Mouse (Mus musculus): ENCODE results near the gene Carns1.
A peak's percentile ranks its signal among the peaks of the same experiment; 100 is the strongest.
"Not testable (repeated sequence)": the region's sequence is repeated elsewhere in the genome, so short reads cannot be mapped to it uniquely, and the experiment has no call there.

The Carns1 gene

GRCm38 (mm10) chr19:4150567-4151487 lies 24.5 kb downstream of the Carns1 start:
- no peak for DNase-seq (ENCODE audit: low spot score in 2 of 2)

DNA sequence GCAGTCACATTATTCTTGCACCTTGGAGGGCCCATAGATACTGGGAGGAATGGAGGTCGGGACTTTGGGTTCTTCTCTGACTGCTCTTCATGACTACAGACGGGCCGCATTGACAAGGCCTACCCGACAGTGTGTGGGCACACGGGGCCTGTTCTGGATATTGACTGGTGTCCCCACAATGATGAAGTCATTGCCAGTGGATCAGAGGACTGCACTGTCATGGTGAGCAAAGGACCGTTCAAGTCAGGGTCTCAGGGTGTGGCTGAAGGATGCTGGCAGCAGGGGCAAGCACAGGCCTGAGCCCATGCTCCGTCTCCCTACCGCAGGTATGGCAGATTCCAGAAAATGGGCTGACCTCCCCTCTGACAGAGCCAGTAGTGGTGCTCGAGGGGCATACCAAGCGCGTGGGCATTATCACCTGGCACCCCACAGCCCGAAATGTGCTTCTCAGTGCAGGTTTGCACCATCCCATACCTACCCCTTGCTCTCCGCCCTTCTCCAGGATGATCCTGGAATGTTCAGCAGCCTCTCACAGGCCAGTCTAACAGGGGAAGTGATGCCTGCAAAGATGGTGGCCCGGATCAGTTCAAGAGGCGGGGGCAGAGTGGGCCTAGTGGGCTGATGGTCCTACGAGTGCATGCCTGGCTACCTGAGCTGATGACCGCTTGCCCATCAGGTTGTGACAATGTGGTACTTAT lies 25.4 kb downstream of the Carns1 start:
- no peak for DNase-seq (ENCODE audit: low spot score in 2 of 2)

- DNase-seq (ENCODE audit: low spot score in 2 of 2), result no peak
Observed at GRCm38 (mm10) chr19:4149283-4149682, 26.0 kb downstream of the Carns1 start.

GRCm38 (mm10) chr19:4148819-4149218 lies 26.5 kb downstream of the Carns1 start:
- no peak for DNase-seq (ENCODE audit: low spot score in 2 of 2)

GRCm38 (mm10) chr19:4148491-4148806 lies 26.8 kb downstream of the Carns1 start, which contains the start of gene Coro1b:
Coro1b (plus strand) TSS chr19:4148619.
- peak; percentile 92 to 95 for DNase-seq (ENCODE audit: low spot score in 2 of 2)

- DNase-seq (ENCODE audit: low spot score in 2 of 2), result no peak
Observed at GRCm38 (mm10) chr19:4147782-4148490, 27.3 kb downstream of the Carns1 start.

- no peak for DNase-seq (ENCODE audit: low spot score in 2 of 2)
Observed at GRCm38 (mm10) chr19:4147022-4147405, 28.3 kb downstream of the Carns1 start.

DNA sequence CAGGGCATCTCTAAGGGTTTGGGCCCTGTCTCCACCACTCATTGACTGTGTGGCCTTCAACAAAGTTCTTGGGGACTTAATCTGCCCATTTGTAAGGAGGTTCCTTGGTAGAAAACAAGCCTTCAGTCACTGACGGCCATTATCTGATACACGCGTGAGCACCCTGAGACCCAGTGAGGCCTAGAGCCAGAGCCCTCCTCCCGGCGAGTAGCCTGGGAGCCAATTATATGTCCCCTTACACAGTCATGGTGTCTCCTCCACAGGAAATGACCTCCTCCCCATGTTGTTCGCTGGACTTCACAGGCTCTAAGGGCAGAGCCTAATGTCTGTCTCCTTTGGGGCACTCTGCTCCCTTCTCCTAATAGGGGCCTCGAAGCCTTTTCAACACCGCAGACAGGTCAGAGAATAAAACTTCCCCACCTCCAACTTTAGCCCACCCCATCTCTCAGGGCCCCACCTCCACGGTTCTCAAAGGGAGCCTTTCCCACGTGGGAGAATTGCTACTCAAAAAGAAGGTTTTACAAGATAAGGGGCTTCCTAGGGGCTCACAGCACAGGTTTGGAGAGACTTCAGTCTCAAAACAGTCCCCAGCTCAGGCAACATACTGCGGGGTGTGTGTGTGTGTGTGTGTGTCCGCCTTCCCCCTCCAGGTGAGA lies 28.8 kb downstream of the Carns1 start:
- DNase-seq (ENCODE audit: low spot score in 2 of 2), result no peak

- DNase-seq (ENCODE audit: low spot score in 2 of 2), result no peak
Observed at GRCm38 (mm10) chr19:4145936-4146335, 29.3 kb downstream of the Carns1 start.

DNA sequence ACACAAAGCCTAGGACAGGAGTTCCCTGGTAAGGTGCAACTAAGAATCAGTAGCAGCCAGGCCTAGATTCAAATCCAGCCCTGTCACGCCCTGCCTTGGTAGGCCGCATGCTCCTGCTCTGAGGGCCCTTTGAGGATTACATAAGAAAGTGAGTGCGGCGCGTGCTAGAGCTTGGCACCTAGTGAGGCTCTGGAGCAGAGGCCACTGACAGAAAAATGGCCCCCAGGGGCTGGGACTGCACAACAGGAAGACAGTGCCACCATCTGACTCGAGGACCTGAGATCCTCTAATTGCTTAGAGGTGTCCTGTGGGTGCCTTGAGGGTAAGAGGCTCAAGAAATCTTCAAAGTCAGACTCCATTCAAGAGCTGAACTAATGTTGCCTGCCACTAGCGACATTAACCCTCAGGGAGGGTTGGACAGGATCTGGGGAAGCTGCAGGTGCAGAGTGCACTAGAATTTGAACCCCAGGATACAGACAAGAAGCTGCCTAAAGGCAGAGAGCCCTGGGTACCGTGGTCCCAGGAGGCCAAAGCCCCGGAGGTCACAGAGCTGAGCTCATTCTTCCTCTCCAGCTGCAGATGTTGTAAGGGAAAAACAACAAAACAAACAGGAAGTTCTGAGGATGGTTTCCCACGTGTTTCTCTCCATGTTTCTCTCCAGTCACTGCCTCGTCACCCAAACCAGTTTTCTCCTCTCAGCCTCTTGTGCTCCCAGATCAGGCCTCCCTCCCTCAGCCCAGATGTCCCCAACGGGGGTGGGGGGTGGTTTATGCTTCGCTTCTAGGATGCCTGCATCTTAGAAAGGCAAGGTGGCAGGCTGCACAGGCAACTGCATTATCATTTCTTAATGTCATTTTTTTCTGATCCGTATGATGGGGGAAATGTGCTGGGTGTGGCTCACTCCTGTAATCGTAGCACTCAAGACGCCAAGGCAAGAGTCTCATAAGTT lies 30.5 kb downstream of the Carns1 start:
- DNase-seq (ENCODE audit: low spot score in 2 of 2), result no peak

- DNase-seq (ENCODE audit: low spot score in 2 of 2), result no peak
Observed at GRCm38 (mm10) chr19:4143759-4144268, 31.5 kb downstream of the Carns1 start, which contains the start of gene Cabp4. Cabp4 (minus strand) TSS chr19:4144033.

DNA sequence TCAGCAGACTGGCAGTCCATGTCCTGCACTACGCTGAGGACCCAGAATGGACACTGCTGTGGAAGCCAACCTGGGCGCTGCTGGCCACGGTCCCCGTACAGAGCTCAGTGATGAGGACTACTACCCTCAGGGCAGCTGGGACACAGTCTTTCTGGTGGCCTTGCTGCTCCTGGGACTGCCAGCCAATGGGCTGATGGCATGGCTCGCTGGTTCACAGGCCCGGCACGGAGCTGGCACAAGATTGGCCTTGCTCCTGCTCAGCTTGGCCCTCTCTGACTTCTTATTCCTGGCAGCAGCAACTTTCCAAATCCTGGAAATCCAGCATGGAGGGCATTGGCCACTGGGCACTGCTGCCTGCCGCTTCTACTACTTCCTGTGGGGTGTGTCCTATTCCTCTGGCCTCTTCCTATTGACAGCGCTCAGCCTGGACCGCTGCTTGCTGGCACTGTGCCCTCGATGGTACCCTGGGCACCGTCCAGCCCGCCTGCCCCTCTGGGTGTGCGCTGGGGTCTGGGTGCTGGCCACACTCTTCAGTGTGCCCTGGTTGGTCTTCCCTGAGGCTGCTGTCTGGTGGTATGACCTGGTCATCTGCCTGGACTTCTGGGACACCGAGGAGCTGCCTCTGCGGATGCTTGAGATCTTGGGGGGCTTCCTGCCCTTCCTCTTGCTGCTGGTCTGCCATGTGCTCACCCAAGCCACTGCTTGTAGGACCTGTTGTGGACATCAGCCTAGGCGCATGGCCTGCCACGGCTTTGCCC lies 32.7 kb downstream of the Carns1 start:
- DNase-seq (ENCODE audit: low spot score in 2 of 2), result no peak

DNA sequence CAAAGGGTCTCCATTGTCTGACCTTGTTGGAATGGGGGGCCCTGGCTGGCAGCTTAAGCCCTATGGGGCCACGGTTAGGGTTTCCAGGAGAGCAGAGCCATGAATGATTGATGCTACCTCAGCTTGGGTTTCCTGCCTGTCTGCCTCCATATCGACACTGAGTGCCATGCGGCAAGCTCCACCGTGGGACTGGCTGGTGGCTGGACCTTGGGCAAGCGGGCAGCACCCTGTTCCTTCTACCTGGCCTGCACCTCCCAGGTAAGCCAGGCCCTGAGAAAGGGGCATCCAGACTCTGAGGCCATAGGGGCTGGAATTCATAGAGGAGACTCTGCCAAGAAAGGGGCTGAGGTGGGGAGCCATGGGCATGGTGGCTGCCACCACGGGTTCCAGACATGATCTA lies 35.1 kb downstream of the Carns1 start:
- DNase-seq (ENCODE audit: low spot score in 2 of 2), result no peak

DNA sequence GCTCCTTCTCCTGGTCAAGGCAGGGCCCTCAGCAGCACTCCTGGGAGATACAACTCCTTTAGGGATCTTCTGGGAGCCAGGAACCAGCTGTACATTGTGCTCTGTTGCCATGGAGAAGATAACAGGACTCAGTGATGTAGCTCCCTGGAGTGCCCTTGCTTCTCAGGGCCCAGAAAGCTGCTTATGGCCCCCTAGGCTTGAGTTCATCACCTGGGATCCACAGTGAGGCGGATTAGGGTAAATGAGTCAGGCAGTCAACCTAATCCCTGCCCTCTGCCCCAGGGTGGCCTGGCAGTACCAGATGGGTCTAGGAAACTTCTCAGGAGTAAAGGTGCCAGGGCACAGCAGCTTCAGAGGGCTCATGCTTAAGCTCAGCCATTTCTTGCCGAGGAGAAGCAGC lies 35.8 kb downstream of the Carns1 start, which contains the start of gene Gpr152:
Gpr152 (plus strand) TSS at position 342 of the 400 bp plus-strand sequence.
- no peak for DNase-seq (ENCODE audit: low spot score in 2 of 2)

DNA sequence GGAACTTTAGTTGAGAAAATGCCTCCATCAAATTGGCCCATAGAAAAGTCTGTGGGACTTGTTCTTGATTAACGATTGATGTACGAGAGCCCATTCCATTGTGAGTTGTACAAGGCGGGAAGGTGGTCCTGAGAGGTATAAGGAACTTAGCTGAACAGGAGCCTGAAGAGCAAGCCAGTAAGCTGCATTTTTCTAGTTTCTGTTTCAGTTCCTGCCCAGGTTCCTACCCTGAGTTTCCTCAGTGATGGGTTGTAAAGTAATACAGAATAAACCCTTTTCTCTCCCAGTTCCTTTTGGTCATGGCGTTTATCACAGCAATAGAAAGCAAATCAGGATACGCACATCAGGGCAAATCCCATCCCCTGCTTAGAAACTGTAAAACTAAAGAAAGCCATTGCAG lies 37.4 kb downstream of the Carns1 start:
- DNase-seq (ENCODE audit: low spot score in 2 of 2), result no peak

GRCm38 (mm10) chr19:4136463-4136862 lies 38.8 kb downstream of the Carns1 start:
- no peak for DNase-seq (ENCODE audit: low spot score in 2 of 2)

GRCm38 (mm10) chr19:4135963-4136345 lies 39.3 kb downstream of the Carns1 start:
- not testable (repeated sequence) for DNase-seq (ENCODE audit: low spot score in 2 of 2)

DNA sequence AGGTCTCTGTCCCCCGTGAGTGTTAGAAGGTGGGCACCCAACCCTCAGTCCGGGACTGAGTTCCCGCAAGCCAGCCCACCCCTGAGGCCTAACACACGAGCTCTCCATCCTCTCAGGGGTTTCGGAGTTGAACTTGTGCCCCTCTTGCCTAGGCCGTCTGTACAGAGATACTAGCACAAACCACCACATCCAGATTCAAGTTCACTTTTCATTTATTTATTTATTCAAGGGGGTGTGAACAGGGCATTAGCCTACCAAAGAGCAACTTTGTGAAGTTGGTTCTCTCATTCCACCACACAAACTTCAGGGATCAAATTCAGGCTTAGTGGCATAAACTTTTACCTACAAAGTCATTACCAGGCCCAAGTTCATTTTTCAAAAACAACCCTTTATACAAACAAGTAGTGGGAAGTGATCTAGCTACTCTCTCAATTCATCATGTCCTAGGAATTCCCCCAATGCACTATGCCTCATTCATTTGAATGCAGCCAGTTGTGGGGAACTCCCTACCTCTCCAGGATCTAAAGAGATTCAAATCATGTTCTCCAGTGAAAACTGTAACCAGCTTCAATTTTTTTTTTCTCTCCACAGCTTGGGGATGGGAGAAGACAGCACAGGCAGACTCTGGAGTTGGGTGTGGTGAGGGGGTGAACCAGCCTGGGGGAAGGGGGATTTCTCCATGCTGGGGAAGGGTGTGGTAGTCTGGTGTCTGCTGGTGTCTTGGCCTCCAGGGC lies 39.9 kb downstream of the Carns1 start:
- DNase-seq (ENCODE audit: low spot score in 2 of 2), result not testable (repeated sequence)

DNA sequence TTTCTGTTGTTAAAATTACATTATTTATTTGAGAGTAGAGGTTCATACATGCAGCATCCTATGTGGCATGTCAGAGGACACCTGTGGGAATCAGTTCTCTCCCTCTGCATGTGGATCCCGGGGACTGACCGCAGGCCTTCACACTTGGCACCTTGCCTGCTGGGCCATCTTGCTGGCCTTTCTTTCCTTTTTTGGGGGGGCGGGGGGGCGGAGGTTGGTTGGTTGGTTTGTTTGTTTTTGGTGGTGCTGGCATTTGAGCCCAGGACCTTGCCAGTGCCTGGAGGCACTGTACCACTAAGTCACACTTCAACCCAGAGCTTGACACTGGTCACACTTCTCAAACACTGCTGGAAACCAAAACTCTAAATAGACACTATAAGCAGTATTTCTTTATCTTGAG lies 40.9 kb downstream of the Carns1 start:
- no peak for DNase-seq (ENCODE audit: low spot score in 2 of 2)
